Mouse (Mus musculus) megakaryocyte-erythroid progenitor cell, adult 5-6 weeks (primary cell): ENCODE results near the gene Mfn2. TPM values are rescaled to one million over a fixed set of nuclear protein-coding genes. Genes with fewer than 3 reads are reported as not detected.
"Not testable (repeated sequence)": the region's sequence is repeated elsewhere in the genome, so short reads cannot be mapped to it uniquely, and the experiment has no call there.

ENCODE experiments used
- ATAC-seq: replicated peaks from 2 replicates; pipeline ENCODE4 v1.8.0; 2016; ENCODE audit warnings: mild to moderate bottlenecking, inconsistent platforms; ENCODE audit not compliant: severe bottlenecking, poor library complexity, low FRiP score, low TSS enrichment
- total RNA-seq, 2 experiments: library from RNA; stranded (forward) in 1 of 2; stranded (reverse) in 1 of 2; fragments of 200-1000, 215-1000 nt in 1 of 2; fragments of >200 nt in 1 of 2; fragmentation: Nextera tagmentation in 1 of 2; gene quantifications; 2 replicates each; pipeline ENCODE4 v1.2.3; 2014 to 2017

Mfn2 gene
- total RNA-seq, 2 experiments from 2014 or later = 28.1 to 32.1 TPM

DNA sequence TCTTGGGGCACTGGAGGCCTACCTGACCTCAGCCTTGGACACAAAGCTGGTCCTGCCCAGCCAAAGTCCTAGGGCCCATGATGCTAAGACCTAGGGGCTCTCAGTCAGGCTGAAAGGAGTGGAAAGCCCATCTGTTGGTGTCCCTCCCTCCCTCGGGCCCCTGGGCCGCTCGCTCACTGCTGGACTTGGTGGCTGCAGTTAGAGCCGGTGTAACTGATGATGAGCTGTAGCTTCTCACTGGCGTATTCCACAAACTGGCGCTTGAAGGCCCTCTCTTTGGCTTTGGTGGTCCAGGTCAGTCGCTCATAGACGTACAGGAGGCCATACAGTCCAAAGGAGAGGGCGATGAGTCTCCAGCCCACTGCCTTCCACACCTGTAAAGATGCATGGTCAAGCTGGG is 26.0 kb downstream of the Mfn2 start:
- ATAC-seq = no peak

- ATAC-seq = peak; percentile 57; the same call in 1 of the 2 replicates
Measured at GRCm38 (mm10) chr4:147875852-147876575, 28.5 kb downstream of the Mfn2 start.

- ATAC-seq = 0 out of 2 replicates have a peak, but pooled peaks have one; percentile 8
Measured at GRCm38 (mm10) chr4:147869238-147869637, 35.3 kb downstream of the Mfn2 start.

DNA sequence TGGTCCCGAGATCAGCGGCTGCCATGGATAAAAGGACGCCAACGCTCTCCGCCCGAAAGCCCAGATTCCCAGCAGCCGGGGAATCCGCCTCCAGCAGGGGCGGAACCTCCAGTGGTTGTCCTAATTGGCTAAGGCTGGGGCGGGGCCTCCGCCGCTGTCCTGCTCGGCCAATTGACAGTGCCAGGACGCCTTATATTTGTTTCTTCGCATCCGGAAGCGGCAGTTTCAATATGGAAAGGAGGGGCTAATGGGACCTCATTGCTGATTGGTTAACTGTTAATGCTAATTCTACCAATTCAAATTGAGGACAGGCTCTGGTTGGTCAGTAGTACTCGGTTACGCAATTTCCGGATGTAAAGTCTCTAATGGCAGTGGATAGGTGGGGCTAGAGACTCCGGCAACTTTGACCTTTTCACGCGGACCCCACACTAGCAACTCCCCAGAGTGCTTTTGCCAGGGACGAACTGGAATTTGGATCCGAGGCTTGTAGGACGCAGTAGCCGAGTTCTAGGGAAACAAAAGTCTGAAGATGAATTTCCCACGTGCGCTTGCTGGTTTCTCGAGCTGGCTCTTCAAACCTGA is 36.0 kb downstream of the Mfn2 start, which contains the start of the genes Miip and Fv1:
Gene Miip, minus strand, starts transcription at position 367 of the 582 bp plus-strand sequence.
Gene Fv1, plus strand, starts transcription at position 530 of the 582 bp plus-strand sequence.
- peak; percentile 91 for ATAC-seq

GRCm38 (mm10) chr4:147867563-147868449 is 36.7 kb downstream of the Mfn2 start:
- ATAC-seq = no peak

DNA sequence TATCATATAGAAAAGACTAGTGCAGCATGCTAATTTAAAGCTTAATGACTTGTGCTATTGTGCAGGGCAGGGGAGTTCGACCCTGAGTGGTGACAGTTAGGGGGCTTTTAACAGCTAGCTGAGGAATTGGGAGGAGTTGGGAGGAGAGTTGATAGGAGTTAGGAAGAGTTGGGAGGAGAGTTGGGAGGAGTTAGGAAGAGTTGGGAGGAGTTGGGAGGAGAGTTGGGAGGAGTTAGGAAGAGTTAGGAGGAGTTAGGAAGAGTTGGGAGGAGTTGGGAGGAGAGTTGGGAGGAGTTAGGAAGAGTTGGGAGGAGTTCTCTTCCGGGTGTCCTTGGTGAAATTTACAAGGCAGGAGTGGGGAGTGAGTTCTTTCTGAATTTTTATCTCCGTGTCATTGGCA is 37.7 kb downstream of the Mfn2 start:
- ATAC-seq = not testable (repeated sequence)

DNA sequence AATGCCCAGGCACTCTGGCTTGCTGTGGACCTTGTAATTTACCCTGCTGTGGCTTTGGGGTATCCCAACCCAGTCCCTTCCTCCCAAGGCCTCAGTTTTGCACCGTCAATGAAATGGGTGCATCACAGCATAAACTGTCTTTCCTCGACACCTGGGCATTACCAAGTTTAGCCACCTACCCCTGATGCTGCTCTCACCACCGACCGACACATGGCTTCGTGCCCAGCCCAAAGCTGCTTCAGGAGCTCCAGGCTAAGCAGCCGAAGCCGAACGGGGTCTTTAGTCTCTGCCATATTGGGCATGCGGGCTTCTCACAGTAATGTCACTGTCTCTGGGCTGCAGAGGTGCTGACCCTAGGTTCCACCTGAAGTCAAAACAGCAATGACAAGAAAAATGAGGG is 38.4 kb downstream of the Mfn2 start:
- no peak for ATAC-seq

GRCm38 (mm10) chr4:147865651-147866050 is 38.9 kb downstream of the Mfn2 start:
- no peak for ATAC-seq

DNA sequence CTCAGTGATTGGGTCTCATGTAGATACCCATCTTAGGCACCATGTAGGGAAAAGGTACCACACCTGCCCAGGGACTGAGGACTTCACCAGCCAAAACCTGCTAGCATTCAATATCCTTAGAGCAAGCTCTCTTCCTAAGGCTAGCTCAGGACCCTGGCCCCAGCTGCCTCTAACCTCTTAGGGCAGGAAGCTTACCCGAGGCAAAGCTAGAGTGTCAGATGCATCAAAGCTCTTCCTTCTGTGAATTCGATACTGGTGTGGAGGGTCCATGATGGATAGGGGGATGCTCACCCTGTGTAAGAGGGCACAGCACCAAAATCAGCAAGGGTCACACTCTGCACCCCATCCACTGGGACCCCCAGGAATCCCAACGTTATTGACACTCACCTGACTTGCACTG is 42.5 kb downstream of the Mfn2 start:
- no peak for ATAC-seq

DNA sequence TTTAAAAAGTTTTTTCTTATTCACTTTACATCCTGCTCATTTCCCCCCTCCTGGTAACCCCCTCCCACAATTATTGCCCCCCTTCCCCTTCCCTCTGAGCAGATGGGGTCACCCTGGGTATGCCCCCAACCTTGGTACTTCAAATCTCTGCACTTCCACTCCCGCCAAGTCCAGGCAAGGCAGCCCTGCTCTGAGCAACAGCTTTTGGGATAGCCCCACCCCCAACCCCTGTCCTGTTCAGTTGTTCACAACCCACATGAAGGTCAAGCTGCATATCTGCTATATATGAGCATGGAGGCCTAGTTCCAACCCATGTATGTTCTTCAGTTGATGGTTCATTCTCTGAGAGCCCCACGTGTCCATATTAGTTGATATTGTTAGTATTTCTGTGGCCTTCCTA is 53.7 kb downstream of the Mfn2 start:
- ATAC-seq = no peak

- peak; percentile 63 for ATAC-seq
Measured at GRCm38 (mm10) chr4:147848584-147848991, 55.9 kb downstream of the Mfn2 start.

DNA sequence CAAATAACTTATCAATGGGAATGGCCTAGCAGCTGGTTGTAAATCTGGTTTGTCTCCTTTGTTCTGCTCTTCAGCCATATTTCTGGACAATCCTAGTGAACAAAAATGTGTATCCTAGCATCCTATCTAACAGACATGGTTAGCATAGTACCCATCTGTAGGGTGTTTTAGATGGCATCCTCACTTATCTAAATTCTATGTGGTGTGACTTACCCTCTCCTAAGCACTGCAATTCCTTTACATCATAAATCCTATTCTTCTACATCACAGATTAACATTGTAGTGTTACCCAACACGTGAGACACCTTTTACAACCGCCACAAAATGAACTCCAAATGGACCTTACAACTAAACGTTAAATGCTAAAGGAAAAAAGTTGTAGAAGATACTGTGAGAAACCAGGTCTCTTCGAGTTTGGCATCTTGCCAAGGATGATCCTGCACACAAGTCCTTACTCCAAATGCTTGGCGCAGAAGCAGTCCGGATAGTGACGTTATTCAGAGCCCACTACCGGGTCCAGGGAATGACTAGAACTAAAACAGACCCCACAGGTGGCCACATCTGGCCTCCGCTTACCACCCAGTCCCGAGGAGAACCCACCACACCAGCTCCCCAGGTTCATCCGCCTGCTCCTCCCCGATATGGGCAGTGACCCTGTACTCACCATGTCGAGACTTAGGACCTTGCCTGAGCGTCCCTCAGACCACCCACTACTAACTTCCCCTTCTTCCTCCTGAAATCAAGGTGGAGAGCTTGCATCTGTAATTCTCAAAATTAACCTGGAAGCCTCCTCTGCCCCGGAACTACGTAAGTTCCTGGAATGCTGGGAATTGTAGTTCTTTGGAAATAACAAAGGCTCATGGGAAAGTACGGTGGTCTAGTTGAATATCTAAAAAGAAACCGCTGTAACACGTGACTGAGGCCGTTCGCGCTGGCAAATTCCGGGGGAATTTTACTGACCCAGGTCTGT is 56.6 kb downstream of the Mfn2 start, which contains the start of gene Zfp933:
Gene Zfp933, minus strand, starts transcription at position 753 of the 970 bp plus-strand sequence.
- ATAC-seq = peak; percentile 90

DNA sequence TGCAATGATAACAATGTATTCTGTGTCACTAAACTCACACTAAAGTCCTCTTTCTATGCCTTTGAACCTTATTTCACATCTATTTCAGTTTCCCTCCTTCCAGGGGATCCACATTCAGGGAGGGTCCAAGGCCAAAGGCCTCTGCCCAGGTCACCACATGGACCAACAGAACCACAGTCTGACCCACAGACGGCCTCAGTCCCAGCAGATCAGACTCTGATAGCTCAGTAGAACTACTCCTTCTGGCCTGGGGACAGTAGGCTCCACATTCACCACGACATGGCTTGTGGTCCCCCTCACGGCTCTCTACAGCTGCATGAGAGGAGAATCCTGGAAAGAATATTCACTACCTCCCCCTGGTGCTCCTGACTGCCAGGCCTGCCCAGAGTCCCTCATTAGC is 61.6 kb downstream of the Mfn2 start:
- ATAC-seq = no peak

- not testable (repeated sequence) for ATAC-seq
Measured at GRCm38 (mm10) chr4:147839282-147839681, 65.2 kb downstream of the Mfn2 start.

DNA sequence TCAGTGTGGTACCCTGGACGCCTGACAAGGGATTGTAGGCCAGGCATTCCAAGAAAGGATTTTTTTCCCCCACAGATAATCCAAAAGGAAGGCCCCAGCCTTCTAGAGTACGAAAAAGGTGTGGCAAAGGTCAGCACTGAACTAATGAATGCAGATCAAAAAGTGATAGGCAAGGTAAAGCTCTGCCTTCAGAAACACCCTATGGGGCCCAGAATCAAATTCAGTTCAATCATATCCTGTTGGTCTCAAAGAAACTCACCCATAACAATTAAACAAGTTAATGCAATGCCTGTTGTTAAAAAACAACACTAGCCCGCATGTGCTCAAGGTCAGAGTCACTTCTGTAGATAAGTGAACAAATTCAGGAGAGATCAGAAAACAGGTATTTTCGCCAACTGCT is 80.1 kb downstream of the Mfn2 start:
- no peak for ATAC-seq
